Mouse (Mus musculus) right cerebral cortex, postnatal 14 days (tissue): ENCODE results near the gene Gm20388.
"Not testable (repeated sequence)": the region's sequence is repeated elsewhere in the genome, so short reads cannot be mapped to it uniquely, and the experiment has no call there.

ENCODE experiments used
- DNase-seq: peaks from one replicate; pipeline ENCODE4 v3.0.0; 2022

The Gm20388 gene

DNA sequence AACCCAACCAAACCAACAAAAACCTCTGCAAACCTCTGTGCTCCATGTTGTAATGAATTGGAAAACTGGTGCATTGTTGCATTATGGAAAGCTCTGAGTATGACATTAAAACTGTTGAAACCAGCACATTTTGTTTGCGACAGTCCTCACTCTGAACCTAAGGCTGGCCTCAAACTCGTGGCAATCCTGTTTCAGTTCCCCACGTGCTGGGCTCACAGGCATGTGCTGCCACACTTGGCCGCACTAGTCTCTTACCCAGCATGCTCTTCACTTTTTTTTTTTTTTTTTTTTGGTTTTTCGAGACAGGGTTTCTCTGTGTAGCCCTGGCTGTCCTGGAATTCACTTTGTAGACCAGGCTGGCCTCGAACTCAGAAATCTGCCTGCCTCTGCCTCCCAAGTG, 3372.4 kb downstream of the Gm20388 start:
- DNase-seq = not testable (repeated sequence)

DNA sequence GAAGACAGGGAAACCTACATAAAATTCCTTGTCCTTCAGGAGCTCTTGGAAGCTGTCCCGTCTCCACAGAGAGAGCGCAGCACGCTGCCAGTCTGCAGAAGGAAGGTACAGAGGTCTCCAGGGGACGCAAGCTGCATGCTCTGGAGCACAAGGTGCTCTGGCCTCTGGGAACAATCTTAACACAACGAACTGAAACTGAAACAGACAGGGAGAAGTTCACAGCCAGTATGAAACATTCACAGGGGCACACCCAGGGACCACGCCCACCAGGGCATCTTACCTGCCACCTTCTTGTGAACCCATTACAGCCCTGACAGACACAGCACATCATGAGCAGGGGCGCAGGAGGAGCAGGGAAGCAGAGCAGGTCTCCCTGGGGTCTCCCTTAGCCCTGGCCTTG, 3373.3 kb downstream of the Gm20388 start:
- no peak for DNase-seq

DNA sequence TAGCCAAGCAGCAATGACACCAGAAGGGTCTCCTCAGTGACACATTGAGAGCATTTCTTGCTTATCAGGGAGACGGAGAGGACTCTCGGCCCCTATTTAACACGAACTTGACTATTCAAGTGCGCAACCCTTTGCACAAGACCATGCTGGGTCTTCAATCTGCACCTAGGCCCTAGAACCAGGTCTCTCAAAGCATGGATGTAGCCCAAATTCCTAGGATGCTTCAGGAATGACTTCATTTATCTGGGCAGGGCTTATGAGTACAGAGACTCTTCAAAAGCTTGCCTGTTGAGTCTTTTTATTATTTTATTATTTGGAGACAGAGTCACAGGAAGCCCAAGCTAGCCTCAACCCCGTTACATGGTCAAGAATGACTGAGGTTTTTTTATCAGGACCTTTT, 3373.9 kb downstream of the Gm20388 start:
- no peak for DNase-seq

- no peak for DNase-seq
Measured at GRCm38 (mm10) chr8:123287362-123287761, 3376.7 kb downstream of the Gm20388 start.

DNA sequence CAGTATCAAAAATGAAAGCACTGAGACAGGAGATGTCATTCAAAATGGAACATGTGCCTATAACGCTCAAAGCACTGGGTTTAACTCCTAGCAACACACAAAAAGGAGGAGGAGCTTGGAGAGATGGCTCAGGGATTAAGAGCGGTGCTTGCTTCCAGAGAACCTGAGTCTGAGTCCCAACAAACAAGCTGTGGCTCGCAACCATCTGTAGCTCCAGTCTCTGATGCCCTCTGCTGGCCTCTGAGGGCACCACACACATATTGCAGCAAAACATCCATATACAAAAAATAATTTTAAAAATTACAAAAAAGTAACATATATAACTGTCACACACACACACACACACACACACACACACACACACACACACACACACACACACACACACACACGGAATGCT, 3379.5 kb downstream of the Gm20388 start:
- DNase-seq = peak; percentile 38

GRCm38 (mm10) chr8:123290679-123291078, 3380.0 kb downstream of the Gm20388 start:
- DNase-seq = no peak

DNA sequence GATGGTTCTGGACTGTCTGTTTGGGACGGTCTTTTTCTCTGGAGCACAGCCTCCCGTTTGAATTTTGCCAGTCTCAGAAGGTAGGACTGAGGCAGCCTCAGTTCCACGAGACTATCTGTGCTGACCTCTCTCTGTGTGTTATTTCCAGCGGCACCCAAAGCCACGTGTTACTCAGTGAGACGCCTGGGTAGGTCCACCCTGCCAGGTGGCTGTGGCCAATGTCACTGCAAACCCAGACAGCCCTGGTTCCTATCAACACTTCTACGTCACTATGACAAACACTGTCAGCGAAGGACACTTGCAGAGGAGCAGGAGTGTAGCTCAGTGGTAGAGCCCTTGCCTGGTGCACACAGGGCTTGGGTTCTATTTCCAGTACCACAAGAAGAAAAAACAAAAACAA, 3381.1 kb downstream of the Gm20388 start:
- no peak for DNase-seq

GRCm38 (mm10) chr8:123292281-123292680, 3381.6 kb downstream of the Gm20388 start:
- DNase-seq = no peak

DNA sequence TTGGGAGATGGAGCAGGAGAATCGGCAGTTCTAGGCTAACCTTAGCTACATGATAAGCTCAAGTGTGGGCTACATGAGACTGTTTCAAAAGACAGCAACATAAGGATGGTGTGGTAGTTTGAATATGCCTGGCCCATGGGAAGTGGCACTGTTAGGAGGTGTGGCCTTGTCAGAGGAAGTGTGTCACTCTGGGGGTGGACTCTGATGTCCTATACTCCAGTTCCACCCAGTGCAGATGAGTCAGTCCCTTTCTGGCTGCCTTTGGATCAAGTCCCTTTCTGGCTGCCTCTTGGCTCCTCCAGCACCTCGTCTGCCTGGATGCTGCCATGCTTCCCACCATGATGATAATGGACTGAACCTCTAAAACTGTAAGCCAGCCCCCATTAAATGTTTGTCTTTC, 3382.1 kb downstream of the Gm20388 start:
- DNase-seq = no peak

GRCm38 (mm10) chr8:123298301-123298700, 3387.7 kb downstream of the Gm20388 start:
- no peak for DNase-seq

- no peak for DNase-seq
Measured at GRCm38 (mm10) chr8:123308738-123309137, 3398.1 kb downstream of the Gm20388 start.

GRCm38 (mm10) chr8:123317781-123318466, 3407.3 kb downstream of the Gm20388 start:
- DNase-seq = no peak

DNA sequence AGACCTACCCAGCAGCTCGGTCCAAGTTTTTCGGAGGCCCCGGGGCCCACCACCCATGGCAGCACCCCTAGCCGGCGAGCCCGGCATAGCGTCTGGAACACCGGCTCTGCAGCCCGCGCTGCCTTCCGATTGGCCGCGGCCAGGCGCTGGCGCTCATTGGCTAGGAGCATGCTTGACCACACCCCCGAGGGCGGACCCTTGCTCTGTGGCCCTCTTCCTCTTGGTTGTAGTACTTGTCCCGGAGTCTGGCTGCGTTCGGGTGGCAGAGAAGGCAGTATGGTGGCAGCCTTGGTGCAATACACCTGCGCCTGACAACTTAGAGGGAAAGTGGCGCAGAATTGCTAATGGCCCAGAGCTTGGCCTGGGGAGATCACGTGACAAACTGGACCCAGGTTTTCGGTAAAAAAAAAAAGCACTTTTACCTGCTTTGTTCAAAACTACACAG, 3407.8 kb downstream of the Gm20388 start, which contains the start of gene Fanca:
TSS of gene Fanca (minus strand) at position 110 of the 445 bp plus-strand sequence.
- DNase-seq = peak; percentile 92

DNA sequence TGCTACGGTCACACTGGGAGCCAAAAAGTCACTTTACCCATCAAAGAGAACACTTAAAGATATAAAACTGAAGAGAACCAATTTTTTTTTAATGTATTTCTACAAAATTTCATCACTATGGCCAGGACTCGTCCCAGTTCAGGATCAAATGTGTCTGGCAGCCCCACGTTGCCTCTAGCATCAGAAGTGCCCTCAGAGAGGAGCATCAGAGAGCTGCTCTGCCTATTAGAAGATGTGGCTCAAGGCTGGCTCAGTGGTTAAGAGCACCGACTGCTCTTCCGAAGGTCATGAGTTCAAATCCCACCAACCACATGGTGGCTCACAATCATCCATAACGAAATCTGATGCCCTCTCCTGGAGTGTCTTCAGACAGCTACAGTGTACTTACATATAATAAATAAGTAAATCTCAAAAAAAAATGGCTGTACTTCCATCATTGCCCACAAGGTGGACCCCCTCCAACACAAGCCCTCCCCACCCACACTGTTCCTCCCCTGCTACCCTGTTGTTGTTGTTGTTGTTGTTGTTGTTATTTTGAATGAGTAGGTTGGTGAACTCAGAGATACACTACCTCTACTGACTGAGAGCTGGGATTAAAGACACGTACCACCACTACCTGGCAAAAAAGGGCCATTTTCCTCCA, 3409.0 kb downstream of the Gm20388 start:
- no peak for DNase-seq

GRCm38 (mm10) chr8:123328552-123328951, 3417.9 kb downstream of the Gm20388 start:
- no peak for DNase-seq

- DNase-seq = no peak
Measured at GRCm38 (mm10) chr8:123329350-123329749, 3418.7 kb downstream of the Gm20388 start.

DNA sequence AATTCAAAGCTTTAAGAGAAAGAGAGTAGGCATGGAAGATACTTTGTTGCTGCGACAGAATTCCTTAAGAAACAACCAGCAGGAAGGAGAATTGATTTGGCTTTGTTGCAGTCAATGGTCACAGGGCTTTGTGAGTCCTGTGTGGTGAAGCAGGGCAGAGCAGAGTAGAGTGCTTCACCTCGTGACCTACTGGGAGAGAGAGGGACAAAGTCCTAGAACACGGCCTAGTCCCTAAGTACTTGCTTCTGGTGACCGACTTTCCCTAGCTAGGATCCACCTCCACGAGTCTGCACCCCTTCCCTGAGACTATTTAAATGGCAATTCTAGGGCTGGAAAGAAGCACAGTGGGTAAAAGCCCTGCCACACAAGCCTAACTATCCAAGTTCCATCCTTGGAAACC, 3419.3 kb downstream of the Gm20388 start:
- DNase-seq = no peak

GRCm38 (mm10) chr8:123330701-123331100, 3420.1 kb downstream of the Gm20388 start:
- no peak for DNase-seq

GRCm38 (mm10) chr8:123331301-123331700, 3420.7 kb downstream of the Gm20388 start:
- no peak for DNase-seq

GRCm38 (mm10) chr8:123331810-123332209, 3421.2 kb downstream of the Gm20388 start:
- DNase-seq = no peak

GRCm38 (mm10) chr8:123332262-123333090, 3421.8 kb downstream of the Gm20388 start, which contains the start of gene Spire2:
Gene Spire2, plus strand, starts transcription at chr8:123332713.
- DNase-seq = peak; percentile 66

- no peak for DNase-seq
Measured at GRCm38 (mm10) chr8:123333091-123333587, 3422.5 kb downstream of the Gm20388 start.

- DNase-seq = peak; percentile 33
Measured at GRCm38 (mm10) chr8:123333864-123334263, 3423.2 kb downstream of the Gm20388 start.
